Mouse (Mus musculus): ENCODE results near the gene Far1. TPM values are rescaled to one million over a fixed set of nuclear protein-coding genes. Genes with fewer than 3 reads are reported as not detected.

The Far1 gene
- total RNA-seq, 2 experiments from 2014 or later, result 79.9 to 93.3 TPM

DNA sequence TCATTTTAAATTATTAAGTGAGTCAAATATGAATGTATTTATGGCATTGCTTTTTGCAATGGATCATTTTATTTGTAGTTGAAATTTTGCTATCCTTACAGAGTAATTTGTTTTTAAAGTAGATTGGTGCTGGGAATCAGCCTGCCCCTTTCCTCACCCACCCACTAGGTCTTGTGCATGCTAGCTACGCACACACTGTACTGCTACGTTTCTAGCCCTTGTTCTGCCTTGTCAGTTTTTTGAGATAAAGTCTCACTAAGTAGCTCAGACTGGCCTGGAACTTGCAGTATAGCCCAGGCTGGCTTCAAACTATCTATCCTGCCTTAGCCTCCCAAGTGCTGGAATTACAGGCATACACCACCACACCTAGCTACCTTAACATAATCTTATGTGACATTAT lies 38.9 kb downstream of the Far1 start:
- peak; percentile 72 for ATAC-seq (replicated peaks; ENCODE audit: low FRiP score, low TSS enrichment, poor library complexity, severe bottlenecking)

DNA sequence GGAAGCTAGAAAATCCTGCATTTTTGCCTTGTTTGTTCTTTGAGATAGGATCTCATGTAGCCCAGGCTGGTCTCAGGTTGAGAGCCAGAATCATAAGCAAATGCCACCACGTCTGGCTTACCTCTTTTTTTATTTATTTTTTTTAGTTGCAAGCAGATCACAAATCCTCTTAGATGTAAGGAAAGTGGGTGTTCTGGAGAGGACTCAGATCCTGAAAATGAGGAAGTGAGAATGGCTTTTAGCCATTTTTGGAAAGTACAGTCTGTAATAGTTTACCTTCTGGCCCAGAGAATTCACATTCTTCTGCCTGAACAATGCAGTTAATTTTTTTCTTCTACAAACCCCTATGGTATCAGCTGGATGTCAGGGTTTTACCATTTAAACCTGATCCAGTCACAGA lies 42.5 kb downstream of the Far1 start:
- no peak for ATAC-seq (replicated peaks; ENCODE audit: low FRiP score, low TSS enrichment, poor library complexity, severe bottlenecking)

DNA sequence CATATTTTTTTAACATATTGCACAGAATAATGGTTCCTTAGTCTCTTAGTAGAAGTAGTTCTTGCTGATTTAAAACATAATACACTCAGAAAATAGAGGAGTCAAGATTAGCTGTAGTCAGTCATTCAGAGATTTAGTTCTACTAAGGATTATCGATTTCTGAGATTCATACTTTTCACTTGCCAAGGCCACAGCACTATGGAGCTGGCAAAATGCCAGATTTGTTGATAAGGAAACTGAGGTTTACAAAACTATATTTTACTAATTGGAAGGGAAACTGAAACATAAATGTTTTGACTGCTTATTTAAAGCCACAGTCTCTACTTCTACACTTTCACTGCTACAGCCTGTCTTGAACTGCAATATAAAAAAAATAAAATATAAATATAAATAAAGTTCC lies 53.3 kb downstream of the Far1 start:
- ATAC-seq (replicated peaks; ENCODE audit: low FRiP score, low TSS enrichment, poor library complexity, severe bottlenecking), result no peak

- no peak for ATAC-seq (replicated peaks; ENCODE audit: low FRiP score, low TSS enrichment, poor library complexity, severe bottlenecking)
Measured at GRCm38 (mm10) chr7:113571121-113571520, 57.5 kb downstream of the Far1 start.

DNA sequence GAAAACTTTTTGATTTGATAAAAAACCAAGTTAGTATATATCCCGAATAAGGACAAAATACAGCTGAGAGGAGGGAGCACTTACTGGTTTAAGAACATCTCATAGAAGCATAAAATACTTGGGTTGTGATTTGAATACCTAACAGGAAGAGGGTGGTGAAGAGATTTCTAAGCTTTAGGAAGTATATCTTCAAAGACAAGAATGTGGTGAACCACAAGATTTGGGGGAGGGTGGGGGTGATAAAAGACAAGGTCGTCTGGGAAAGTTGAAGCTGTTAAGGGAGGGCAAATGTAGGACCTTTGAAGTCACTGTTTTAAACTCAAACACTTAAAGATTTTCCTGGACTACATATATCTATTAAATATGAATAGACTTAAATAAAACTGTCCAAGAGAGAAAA lies 59.1 kb downstream of the Far1 start:
- ATAC-seq (replicated peaks; ENCODE audit: low FRiP score, low TSS enrichment, poor library complexity, severe bottlenecking), result no peak

DNA sequence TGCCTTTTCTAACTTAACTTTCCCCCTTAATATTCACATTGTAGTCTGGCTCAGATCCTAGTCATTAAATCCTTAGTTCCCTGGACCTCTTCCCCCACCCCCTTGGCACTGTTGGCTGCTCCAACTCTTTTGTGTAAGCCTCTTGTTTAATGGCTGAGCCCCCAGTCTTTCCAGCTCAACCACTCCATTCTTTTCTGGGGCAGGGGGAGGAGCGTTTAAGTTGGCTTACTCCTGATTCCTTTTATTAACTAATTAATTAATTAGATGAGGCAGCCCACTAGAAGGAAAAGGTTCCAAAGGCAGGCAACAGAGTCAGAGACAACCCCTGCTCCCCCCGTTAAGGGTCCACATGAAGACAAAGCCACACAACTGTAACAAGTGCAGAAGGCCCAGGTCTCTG lies 68.5 kb downstream of the Far1 start:
- ATAC-seq (replicated peaks; ENCODE audit: low FRiP score, low TSS enrichment, poor library complexity, severe bottlenecking), result no peak

GRCm38 (mm10) chr7:113589211-113589610 lies 75.6 kb downstream of the Far1 start:
- 0 out of 2 replicates have a peak, but pooled peaks have one; percentile 22 for ATAC-seq (replicated peaks; ENCODE audit: low FRiP score, low TSS enrichment, poor library complexity, severe bottlenecking)

DNA sequence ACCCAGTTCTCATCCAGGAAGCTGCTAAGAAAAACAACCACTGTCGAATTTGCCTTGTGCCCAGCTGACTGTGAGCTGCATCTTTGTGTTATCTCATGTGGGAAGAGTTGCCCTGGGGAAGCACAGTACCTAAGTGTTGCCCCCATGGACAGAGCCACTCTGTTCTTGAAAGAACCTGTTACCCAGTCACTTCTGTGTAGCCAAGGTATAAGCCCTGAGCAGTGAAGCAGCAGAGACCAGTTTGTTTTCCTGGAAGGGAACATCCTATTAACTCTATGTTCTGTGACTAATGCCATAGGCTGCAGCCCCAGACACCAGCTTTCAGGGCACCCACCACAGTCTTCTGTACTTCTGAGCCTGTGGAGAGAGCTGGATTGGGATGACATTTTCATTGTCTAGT lies 76.7 kb downstream of the Far1 start:
- ATAC-seq (replicated peaks; ENCODE audit: low FRiP score, low TSS enrichment, poor library complexity, severe bottlenecking), result no peak

DNA sequence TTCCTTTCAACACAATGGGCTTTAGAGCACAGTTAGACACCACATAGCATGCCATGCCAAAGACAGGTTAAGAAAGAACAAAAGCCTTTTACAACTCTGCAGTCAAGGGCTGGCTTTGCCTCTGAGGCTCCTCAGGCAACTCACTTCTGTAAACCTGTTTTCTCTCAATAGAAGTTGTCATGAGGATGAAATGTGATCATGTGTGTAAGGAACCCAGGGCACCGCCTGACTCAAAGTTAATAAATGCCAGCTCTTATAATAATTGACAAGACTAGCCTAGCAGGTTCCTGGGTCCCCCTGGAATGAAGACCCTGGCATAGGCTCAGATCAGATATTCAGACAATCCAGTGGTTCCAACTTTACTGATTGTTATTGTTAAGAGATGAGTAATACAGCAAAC lies 77.5 kb downstream of the Far1 start:
- ATAC-seq (replicated peaks; ENCODE audit: low FRiP score, low TSS enrichment, poor library complexity, severe bottlenecking), result no peak

GRCm38 (mm10) chr7:113591557-113592354 lies 78.1 kb downstream of the Far1 start:
- ATAC-seq (replicated peaks; ENCODE audit: low FRiP score, low TSS enrichment, poor library complexity, severe bottlenecking), result no peak

DNA sequence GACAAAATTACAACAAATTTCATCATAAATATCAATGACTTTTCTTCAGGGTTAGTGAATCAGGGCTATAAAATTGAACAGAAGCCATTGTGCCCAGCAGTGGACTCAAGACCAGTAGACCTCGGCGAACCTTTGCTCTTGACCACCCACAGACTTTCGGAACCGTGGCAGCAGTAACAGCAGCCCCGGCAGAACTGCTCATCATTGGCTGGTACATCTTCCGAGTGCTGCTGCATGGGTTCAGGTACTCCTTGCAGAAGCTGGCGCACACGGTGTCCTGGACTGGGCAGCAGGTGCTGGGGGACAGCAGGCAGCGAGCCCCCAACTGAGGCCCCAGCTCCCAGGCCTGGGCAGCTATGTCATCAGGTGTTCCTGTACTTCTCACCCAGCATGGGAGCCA lies 79.1 kb downstream of the Far1 start:
- no peak for ATAC-seq (replicated peaks; ENCODE audit: low FRiP score, low TSS enrichment, poor library complexity, severe bottlenecking)

GRCm38 (mm10) chr7:113594363-113594762 lies 80.7 kb downstream of the Far1 start:
- peak; percentile 93 for ATAC-seq (replicated peaks; ENCODE audit: low FRiP score, low TSS enrichment, poor library complexity, severe bottlenecking)

DNA sequence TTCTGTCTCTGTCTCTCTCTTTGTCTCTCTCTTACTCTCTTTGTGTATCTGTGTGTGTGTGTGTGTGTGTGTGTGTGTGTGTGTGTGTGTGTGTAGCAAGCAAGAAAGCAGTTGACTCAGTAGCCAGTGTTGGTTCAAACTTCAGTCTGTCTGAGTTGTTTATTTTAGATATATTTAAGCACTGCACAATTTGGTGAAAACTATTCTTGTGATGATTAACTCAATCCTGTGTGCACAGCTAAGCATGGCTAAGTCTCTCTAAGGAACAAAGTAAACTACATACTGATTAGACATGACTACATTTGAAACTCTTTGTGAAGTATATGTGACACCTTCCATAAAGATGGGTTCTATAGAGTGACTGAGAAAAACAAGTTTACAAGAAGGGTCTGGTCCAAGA lies 83.6 kb downstream of the Far1 start:
- no peak for ATAC-seq (replicated peaks; ENCODE audit: low FRiP score, low TSS enrichment, poor library complexity, severe bottlenecking)

GRCm38 (mm10) chr7:113601803-113602202 lies 88.2 kb downstream of the Far1 start:
- ATAC-seq (replicated peaks; ENCODE audit: low FRiP score, low TSS enrichment, poor library complexity, severe bottlenecking), result no peak

DNA sequence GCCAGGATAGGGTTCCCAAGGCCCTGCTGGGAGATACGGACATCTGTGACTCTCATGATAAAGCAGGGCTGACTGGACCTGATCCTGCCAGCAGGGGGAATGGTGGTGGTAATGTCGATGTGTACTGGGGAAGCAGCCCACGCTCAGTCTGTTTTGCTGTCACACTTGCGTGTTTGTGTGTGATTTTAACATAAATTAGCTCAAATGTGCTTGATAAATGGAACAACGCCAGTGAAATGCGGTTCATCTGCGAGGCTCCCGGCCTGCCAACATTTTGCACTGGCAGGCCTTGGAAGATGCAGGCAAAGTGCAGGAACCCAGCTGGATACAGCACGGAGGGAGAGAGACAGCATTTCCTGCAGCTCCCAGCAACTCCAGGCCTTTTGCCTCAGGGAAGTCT lies 94.3 kb downstream of the Far1 start:
- 0 out of 2 replicates have a peak, but pooled peaks have one; percentile 35 for ATAC-seq (replicated peaks; ENCODE audit: low FRiP score, low TSS enrichment, poor library complexity, severe bottlenecking)

- ATAC-seq (replicated peaks; ENCODE audit: low FRiP score, low TSS enrichment, poor library complexity, severe bottlenecking), result peak; percentile 60; the same call in 1 of the 2 replicates
Measured at GRCm38 (mm10) chr7:113609027-113609705, 95.5 kb downstream of the Far1 start.

- no peak for ATAC-seq (replicated peaks; ENCODE audit: low FRiP score, low TSS enrichment, poor library complexity, severe bottlenecking)
Measured at GRCm38 (mm10) chr7:113612628-113613027, 99.0 kb downstream of the Far1 start.

DNA sequence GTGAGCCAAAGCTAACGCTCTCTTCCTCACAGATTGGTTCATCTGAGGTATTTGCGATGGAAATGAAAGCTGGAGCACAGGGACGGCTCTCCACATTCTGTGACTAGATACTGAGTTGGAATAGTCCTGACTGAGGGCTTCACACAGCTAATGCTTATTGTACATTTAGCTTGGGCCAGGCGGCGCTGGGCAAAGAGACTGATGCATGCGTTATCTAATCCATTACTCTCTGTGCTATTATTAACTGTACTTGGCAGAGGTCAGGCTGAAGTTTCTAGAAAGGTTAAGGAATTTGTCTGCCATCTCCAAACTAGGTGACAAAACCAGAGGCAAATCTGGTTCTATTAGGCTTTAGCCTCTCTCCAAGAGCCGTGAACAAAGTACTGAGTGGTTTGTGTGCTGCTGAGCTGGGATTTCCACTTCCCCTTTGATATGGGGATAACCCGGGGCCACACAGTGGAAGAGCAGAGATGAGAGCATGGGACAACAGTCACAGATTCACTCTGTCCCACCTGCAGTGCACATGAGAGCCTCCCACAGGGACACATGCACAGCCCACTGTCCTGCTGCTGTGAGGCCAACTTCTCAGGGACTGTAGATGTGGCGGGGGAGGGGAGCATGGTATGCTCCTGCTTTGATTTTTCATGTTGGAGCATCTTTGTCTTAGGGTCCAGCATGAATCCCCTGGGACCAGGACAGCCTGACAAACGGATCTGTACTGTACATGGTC lies 100.7 kb downstream of the Far1 start:
- ATAC-seq (replicated peaks; ENCODE audit: low FRiP score, low TSS enrichment, poor library complexity, severe bottlenecking), result no peak

- ATAC-seq (replicated peaks; ENCODE audit: low FRiP score, low TSS enrichment, poor library complexity, severe bottlenecking), result no peak
Measured at GRCm38 (mm10) chr7:113619166-113619565, 105.5 kb downstream of the Far1 start.

GRCm38 (mm10) chr7:113619768-113620167 lies 106.1 kb downstream of the Far1 start:
- ATAC-seq (replicated peaks; ENCODE audit: low FRiP score, low TSS enrichment, poor library complexity, severe bottlenecking), result no peak
